Mouse (Mus musculus) spleen, postnatal 14 days (tissue): ENCODE data around the gene Ccdc82.

Experiments
- DNase-seq, 2 experiments: peaks; one replicate each; pipeline ENCODE4 v3.0.0; 2021 to 2022; ENCODE audit warnings: low spot score in 2 of 2

The Ccdc82 gene

GRCm38 (mm10) chr9:13299190-13299589, 52.4 kb downstream of the Ccdc82 start:
- DNase-seq = no peak

- DNase-seq = no peak
These were observed 53.3 kb downstream of the Ccdc82 start for GRCm38 (mm10) chr9:13300041-13300441.

GRCm38 (mm10) chr9:13300891-13301782, 54.4 kb downstream of the Ccdc82 start:
- DNase-seq = no peak

- no peak for DNase-seq
These were observed 55.5 kb downstream of the Ccdc82 start for GRCm38 (mm10) chr9:13302183-13302825.

GRCm38 (mm10) chr9:13303099-13303771, 56.5 kb downstream of the Ccdc82 start:
- DNase-seq = no peak

- no peak for DNase-seq
These were observed 57.2 kb downstream of the Ccdc82 start for GRCm38 (mm10) chr9:13303976-13304375.

GRCm38 (mm10) chr9:13306471-13306870, 59.7 kb downstream of the Ccdc82 start:
- no peak for DNase-seq

GRCm38 (mm10) chr9:13307226-13307625, 60.5 kb downstream of the Ccdc82 start:
- no peak for DNase-seq

GRCm38 (mm10) chr9:13308718-13309117, 62.0 kb downstream of the Ccdc82 start:
- no peak for DNase-seq

- no peak for DNase-seq
These were observed 63.1 kb downstream of the Ccdc82 start for GRCm38 (mm10) chr9:13309807-13310206.

GRCm38 (mm10) chr9:13310236-13310635, 63.5 kb downstream of the Ccdc82 start:
- DNase-seq = no peak

- DNase-seq = no peak
These were observed 64.3 kb downstream of the Ccdc82 start for GRCm38 (mm10) chr9:13311094-13311493.

GRCm38 (mm10) chr9:13313923-13314322, 67.2 kb downstream of the Ccdc82 start:
- no peak for DNase-seq

GRCm38 (mm10) chr9:13314577-13315004, 67.8 kb downstream of the Ccdc82 start:
- DNase-seq = no peak

GRCm38 (mm10) chr9:13315393-13315792, 68.6 kb downstream of the Ccdc82 start:
- no peak for DNase-seq

GRCm38 (mm10) chr9:13319566-13319965, 72.8 kb downstream of the Ccdc82 start:
- no peak for DNase-seq

- no peak for DNase-seq
These were observed 74.1 kb downstream of the Ccdc82 start for GRCm38 (mm10) chr9:13320800-13321364.

GRCm38 (mm10) chr9:13323074-13323473, 76.3 kb downstream of the Ccdc82 start:
- DNase-seq = no peak

- DNase-seq = no peak
These were observed 76.9 kb downstream of the Ccdc82 start for GRCm38 (mm10) chr9:13323612-13324011.
